Mouse (Mus musculus) stomach, postnatal 0 days (tissue): ENCODE measurements around the gene 3110040N11Rik.

Experiments
- CTCF ChIP-seq: IDR thresholded peaks from 2 replicates; pipeline ENCODE4 v1.5.1; 2016; ENCODE audit warnings: antibody characterized with exemption, low read depth, mild to moderate bottlenecking, moderate library complexity
- EP300 ChIP-seq: optimal IDR thresholded peaks from 2 replicates; pipeline ENCODE3; 2016; ENCODE audit warnings: antibody characterized with exemption

DNA sequence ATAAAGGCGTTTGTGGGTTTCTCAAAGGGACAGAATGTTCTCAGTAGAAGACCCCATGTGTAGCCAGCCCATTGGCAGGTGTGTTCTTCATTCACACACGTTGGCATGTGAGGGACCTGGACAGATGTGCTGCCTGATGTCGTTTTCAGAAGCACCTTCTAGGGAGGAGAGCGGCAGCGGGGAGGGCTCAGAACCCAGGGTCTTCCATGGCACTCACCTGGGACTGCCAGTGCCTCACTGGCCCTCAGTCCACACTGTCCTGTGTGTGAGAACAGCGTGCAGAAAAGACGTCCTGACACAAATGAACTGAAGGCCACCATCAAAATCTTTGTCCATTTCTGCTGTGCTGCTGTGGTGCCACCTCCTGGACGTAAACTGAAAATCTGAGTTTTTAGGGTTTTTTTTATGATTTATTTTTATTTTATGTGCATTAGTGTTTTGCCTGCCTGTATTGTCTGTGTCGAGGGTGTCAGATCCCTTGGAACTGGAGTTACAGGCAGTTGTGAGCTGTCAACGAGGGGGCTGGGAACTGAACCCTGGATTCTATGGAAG is 11.5 kb downstream of the 3110040N11Rik start:
- peak; percentile 72 for TF ChIP-seq CTCF
- TF ChIP-seq EP300: no peak
